Mouse (Mus musculus): ENCODE results near the gene Mrgprf.

Gene Mrgprf

GRCm38 (mm10) chr7:145300321-145301007 is at the start of gene Mrgprf:
Gene Mrgprf, plus strand, starts transcription at chr7:145300828.
- no peak for DNase-seq

DNA sequence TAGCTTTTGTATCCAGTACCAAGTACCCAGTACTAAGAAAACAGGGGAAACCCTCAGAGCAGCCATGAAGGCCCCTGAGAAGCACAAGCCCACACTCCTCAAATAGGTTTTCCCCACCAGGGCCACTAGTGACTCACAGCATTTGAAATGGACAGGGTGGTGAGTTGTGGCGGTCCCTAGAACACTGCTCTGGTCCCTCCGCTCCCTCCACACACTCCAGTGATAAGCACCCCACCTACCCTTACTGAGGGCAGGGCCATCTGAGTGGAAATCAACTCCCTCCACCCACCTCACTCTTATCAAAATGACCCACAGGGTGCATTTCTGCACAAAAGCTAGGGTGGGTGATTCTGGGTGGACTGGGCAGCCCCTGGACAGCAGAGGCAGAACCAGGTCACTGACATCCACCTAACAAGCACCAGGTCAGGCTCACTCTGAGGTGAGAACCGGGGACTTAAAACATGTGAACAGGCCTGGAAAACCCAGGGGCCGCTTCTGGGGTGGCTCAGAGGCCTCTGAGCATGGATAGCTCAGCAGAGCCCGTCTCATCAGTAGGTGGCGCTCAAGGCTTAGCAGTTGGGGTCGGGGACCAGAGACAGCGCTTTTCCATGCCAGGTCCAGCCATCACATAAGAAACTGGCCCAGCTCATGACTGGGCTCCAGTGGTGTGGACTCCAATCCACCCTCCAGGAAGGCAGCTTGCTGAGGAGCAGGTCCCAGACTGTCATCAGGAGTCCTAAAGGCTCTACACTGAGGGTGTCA is 47.7 kb upstream of the Mrgprf start:
- peak; percentile 53 for DNase-seq

DNA sequence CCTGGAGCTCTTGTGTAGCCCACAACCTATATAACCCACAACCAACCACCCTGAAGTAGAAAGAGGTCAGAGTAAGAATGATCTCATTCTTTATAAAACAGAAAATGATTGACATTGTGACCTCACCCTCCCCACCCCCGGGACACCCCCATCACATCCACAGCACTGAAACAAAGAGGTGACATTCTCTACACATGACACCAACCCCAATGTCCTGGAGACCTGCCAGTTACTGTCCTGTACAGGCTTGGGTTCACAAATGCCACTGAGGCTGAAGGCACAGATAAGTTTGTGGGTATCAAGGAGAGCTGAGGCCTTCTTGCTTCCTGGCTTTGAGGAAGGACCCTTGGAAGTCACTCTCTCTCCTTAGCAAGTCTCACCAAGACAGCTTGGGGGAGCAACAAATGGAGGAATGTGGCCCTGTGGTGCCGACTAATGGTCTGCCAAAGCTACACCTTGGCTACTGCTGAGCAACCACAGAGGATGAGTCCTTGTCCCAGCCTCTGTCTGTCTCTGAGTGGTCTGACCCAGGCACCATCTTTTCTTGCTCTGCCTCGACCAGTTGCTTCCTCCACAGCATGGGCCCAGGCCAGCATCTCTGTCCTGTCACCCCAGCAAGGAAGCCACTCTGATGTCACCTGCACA is 46.5 kb upstream of the Mrgprf start:
- no peak for DNase-seq

- no peak for DNase-seq
Measured at GRCm38 (mm10) chr7:145256092-145256491, 44.5 kb upstream of the Mrgprf start.

- DNase-seq, result no peak
Measured at GRCm38 (mm10) chr7:145264202-145264601, 36.4 kb upstream of the Mrgprf start.

DNA sequence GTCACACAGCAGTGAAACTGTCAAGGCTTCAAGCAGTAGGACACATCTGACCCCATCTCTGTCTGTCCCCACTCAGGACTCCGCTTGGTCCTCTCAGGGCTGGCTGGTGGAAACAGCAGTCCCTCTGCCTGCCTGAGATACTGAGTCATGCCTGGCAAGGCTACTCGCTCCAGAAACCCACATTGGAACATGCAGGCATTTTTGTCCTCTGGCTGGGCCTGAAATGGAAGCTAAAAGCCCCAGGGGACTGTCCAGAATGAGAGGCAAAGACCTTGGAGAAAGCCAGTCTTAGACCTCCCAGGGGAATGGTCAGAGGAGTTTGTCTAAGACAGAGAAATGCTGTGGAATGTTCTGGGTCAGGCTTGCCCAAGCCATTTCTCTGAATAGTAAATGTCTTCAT is 34.6 kb upstream of the Mrgprf start:
- peak; percentile 36 for DNase-seq

DNA sequence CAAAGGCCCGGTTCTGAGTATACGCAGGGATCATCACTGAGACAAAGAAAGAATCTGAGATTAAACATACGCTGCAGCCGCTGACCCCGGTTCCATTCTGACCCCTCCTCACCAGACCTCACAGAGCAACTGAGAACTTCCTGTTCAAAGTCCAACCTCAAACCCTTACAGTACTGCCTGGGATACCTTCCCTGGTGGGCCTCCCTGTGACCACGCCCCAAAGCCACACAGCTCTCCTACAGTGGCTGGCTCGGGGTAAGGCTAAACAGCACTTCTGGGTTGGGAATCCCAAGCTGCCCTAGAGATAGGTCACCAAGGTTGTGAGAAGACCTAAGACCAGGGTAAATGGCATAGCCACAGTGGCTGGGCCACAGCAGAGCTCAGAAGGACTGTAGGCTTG is 31.7 kb upstream of the Mrgprf start:
- DNase-seq, result no peak

DNA sequence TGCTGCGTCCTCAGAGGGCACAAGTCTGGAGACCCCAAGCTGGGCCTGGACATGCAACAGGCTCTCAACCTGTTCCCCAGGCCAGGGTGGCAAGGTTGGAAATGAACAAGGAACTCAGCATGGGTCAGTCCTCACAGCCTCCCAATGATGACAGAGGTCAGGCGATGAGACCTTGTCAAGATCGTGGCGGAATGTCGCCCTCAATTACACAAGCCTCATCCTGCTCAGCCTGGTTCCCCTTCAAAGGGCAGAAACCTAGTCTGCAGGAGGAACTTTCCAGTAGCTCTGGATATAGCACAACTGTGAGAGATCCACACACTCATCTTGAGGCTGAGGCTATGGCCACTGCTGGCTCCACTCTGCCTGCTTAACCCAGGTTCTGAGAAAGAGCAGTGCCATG is 29.7 kb upstream of the Mrgprf start:
- DNase-seq, result no peak

DNA sequence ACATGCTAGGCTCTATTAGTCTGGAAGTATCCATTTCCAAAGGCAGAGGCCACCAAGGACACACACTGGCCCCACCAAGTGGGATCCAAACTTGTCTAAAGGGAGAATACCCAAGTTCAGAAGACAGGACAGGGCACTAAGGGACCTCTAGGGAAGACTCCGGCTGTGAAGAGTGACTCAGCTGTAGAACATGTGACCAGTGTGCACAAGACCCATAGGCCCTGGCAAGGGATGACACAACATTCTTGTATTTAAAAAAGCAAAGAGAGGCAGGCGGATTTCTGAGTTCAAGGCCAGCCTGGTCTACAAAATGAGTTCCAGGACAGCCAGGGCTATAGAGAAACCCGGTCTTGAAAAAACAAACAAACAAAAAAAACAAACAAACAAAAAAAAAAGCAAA is 25.1 kb upstream of the Mrgprf start:
- DNase-seq, result no peak

GRCm38 (mm10) chr7:145281396-145281795 is 19.2 kb upstream of the Mrgprf start:
- DNase-seq, result no peak

DNA sequence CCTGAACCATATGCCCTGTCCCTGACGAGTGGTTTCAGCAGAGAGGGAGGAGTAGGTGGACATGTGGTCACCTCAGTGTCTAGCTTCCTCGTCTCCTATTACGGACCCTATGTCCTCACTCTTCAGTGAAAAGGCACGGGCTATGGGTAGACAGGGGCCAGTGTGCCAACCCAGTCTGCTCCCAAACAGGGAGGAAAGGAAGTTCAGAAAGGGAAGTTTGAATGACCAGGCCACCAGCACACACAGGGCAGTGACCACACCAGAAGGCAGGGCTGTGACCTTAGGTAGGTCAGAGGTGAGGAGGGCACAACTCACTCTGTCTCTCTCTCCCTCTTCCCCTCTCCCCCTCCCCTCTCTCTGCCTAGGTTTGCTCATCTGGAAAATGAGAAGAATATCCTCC is 17.6 kb upstream of the Mrgprf start:
- no peak for DNase-seq

DNA sequence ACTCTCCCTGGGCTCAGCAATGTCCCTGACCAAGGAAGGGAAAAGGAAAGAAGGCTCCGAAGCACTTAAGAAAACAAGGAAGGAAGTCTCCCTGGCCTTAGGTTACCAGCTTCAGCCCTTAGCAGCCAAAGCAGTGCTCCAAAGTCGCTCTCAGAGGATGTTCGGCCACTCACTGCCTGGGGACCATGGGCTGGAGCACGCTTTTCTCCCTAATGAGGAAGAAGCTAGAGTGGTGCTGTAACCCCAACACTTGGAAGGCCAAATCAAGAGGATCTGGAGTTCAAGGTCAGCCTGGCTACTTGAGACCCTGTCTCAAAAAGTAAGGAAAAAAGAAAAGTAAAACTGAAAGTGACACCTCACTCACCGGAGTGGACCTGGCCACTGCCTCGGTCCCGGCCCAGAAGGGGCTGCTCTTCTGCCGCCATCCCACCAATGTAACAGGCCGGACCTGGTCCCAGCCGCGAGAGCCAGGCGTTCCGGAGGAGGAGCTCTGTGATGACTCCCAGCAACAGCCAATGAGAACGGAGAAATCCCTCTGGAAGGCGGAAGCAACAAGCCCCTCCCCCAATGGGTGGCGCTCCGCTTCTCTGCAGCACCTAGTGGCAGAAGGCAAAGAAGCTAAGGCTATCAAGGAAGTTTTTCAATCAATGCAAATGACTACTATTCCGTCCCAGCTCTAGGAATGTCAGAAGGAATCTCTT is 17.0 kb upstream of the Mrgprf start, which contains the start of gene Tpcn2:
Tpcn2 (minus strand) TSS at position 525 of the 701 bp plus-strand sequence.
- peak; percentile 94 for DNase-seq

- DNase-seq, result no peak
Measured at GRCm38 (mm10) chr7:145284293-145284692, 16.3 kb upstream of the Mrgprf start.

DNA sequence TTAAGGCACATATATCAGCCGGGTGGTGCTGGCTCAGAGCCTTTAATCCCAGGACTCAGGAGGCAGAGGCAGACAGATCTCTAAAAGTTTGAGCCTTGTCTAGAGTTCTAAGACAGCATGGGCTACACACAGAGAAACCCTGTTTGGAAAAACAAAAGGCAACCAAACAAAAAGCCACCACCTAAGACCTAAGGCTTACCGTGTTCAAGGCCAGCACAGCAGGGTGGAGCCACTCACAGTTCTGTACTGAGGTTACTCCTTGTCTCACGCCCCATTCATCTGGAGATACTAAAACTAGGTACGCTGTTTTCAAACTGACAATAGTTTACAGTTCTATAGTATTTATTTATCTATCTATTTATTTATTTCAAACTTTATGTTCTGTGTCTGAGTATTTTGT is 15.2 kb upstream of the Mrgprf start:
- DNase-seq, result no peak

GRCm38 (mm10) chr7:145287410-145287809 is 13.2 kb upstream of the Mrgprf start:
- DNase-seq, result no peak

GRCm38 (mm10) chr7:145289302-145289701 is 11.3 kb upstream of the Mrgprf start:
- DNase-seq, result no peak

DNA sequence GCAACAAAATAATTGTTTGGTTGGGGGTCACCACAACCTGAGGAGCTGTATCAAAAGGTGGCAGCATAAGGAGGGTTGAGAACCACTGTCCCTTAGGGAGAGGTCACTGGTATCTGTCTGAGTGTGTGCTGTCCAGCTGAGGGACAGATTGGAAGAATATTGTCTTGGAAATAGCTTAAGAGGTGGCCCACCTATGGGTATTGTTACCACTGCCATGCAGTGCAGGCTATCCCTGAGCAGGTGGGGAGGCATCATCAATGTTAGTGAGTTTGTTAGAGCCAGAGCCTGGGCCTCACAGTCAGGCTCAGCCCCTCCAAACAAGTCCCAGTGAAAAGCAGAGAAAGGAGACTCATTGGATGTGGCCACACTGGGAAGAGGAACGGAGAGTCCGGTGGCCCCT is 8.8 kb upstream of the Mrgprf start:
- DNase-seq, result no peak

DNA sequence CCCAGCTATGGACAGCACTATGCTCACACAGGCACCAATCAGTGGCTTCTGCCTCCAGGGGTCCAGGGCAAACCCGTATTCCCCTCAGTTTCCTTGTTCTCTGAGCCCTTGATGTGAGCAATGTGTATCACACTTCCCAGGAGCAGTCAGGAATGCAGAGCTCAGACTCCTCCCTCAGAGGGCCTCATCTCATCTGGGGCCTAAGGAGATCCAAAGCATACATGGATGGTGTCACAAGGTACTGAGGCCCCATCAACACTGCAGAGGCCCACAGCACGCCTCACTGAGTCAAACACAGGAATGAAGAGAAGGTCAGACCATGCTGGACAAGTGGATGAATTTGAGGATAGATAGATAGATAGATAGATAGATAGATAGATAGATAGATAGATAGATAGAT is 7.9 kb upstream of the Mrgprf start:
- no peak for DNase-seq

DNA sequence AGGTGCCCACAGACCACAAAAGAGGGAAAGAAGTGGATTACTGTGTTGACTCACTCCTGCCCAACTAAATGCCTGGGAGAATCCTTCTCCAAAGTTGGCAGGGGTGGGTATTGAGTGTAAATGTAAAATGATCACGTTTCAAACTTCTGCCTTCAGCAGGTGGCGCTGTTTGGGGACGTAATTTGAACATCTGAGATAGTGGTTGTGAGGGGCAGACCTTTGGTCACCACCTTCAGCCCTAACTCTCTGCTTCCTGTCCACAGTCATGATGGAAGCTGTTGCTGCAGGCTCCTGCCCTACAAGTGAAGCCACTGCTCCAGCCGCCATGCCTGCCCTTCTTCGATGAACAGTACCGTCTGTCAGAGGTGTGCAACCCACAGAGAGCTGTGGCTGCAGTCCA is 6.8 kb upstream of the Mrgprf start:
- DNase-seq, result no peak

DNA sequence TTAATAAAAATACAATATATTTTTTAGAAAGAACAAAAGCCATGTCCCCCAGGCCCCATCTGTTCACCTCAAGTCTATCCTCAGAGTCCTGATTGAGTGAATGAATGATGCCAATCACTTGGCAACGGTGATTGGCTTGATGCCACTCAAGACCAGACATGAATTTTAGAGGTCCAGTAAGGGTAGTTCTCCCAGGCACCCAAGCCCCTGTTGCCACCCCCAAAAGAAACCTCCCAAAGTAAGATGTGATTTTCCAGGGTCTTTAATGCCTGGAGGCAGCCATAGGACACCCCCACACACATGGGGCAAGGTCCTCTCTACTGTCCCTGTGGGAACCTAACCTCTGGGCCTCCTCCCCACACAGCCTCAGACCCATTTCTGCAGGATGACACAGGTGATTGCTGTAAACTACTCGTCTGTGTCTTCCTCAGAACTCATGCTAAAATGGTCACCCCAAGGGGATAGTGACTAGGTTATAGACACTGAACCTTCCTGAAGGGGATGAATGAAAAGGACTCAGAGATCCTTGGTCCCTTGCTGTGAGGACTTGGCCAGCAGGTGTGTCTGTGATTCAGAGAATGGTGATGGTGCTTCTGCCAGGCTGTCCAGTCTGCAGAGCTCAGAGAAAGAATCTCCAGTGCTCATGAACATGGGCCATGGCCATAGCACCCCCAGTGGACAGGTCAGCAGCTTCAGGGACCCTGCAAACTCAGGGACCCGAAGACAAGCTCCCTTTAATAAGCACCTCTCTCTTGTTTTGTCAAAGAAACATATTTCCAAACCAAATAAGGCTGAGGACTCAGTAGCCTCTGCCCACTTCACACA is 1.8 kb upstream of the Mrgprf start:
- no peak for DNase-seq

DNA sequence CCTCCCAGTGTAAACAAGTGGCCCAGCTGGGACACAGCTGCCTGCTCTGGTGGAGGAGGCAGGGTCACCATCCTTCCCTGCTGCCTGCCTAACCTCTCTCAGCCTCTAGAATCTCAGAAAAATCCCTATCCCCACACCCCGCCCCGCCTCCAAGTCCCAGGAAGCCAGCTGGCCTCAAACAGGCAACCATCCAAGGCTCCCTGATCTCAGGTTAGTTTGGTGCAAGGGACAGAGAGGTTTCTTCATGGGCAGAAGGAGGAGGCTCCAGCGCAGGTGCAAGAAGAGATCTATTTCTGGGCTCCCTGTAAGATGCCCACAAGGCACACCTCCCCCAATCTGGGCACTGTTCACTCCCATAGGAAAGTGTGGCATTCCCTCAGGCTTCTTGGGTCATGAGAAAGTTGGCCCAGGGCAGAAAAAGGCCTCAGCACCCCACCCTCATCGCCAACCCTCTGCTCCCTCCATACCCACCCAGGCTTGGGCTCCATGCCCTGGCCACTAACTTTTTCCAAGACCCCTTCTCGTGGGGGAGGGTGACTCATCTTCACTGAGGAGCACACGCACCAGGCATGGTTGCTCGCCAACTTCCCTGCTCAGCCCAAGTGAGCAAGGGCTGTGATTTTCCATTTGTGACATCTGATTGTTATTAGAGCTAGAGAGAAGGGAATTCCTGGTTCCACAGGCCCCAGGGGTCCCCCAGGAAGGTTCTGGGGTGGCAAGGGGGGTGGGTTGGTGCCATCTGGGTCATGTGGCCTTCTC is 887 bp upstream of the Mrgprf start:
- DNase-seq, result no peak

GRCm38 (mm10) chr7:145301008-145301340 is 346 bp downstream of the Mrgprf start:
- no peak for DNase-seq
